24 mouse cellular contexts compared by ENCODE assay signal in genomic region chr14:100132479-100132878, GRCm38 (mm10).
DNase-seq lines count a peak whose midpoint lies in the region; ATAC-seq and TF ChIP-seq lines count a peak whose summit lies in the region.
"Had no signal": no experiment of that assay in that cellular context is flagged by ENCODE, and none has a peak within 500 bp of the region (broad histone marks: within the 10 kb centered on the region; RNA-seq: fewer than 3 reads in every experiment).

No protein-coding gene starts in this region.

- H3K9me3 ChIP-seq in forebrain, embryonic 14.5 days (replicated peaks; ENCODE audit: control insufficient read depth, low read length): no peaks in the 10 kb centered on the region
- H3K9me3 ChIP-seq in forebrain, postnatal 0 days (ENCODE audit: low read length): no peaks in the 10 kb centered on the region
- no peaks in the 10 kb centered on the region for H3K9me3 ChIP-seq in kidney, embryonic 15.5 days (replicated peaks)
- no peaks in the 10 kb centered on the region for H3K9me3 ChIP-seq in lung, embryonic 16.5 days (ENCODE audit: control insufficient read depth, low read length)
- no peaks in the 10 kb centered on the region for H3K9me3 ChIP-seq in liver, postnatal 0 days (ENCODE audit: low read length)
- H3K9me3 ChIP-seq in heart, embryonic 12.5 days (replicated peaks): no peaks in the 10 kb centered on the region
- H3K9me3 ChIP-seq: embryonic facial prominence, embryonic 15.5 days; forebrain, embryonic 10.5 days; heart, embryonic 13.5 days; hindbrain, embryonic 15.5 days had no signal

- peak; percentile 67; the same call in 1 of the 2 replicates for TF ChIP-seq EP300 in liver, postnatal 0 days (IDR thresholded peaks at IDR 0.05; ENCODE audit: low read depth)

- no peak overlapping the region for H3K9ac ChIP-seq in forebrain, embryonic 14.5 days (ENCODE audit: low read length)
- no peak overlapping the region for H3K9ac ChIP-seq in forebrain, postnatal 0 days
- H3K9ac ChIP-seq in kidney, embryonic 15.5 days: no peak overlapping the region
- H3K9ac ChIP-seq in lung, embryonic 16.5 days (ENCODE audit: low read length): no peak overlapping the region
- no peak overlapping the region for H3K9ac ChIP-seq in liver, postnatal 0 days (replicated peaks)
- no peak overlapping the region for H3K9ac ChIP-seq in heart, embryonic 12.5 days
- H3K9ac ChIP-seq: embryonic facial prominence, embryonic 15.5 days; heart, embryonic 13.5 days; hindbrain, embryonic 15.5 days had no signal

- peak; percentile 25 for DNase-seq in forebrain, embryonic 14.5 days (ENCODE audit: low spot score)
- DNase-seq in forebrain, postnatal 0 days: no peak
- peak; percentile 9 for DNase-seq in kidney, postnatal 14 days
- DNase-seq in lung, postnatal 25 days (ENCODE audit: low spot score): no peak
- DNase-seq in liver, postnatal 0 days: peak; percentile 50
- DNase-seq: adrenal gland, postnatal 14 days; B cell, adult 2 months; cerebellum, adult 11 months; cerebellum, adult 8-10 months; cerebellum, postnatal 14 days; embryo, embryonic 11 days; gastrocnemius, adult 2 months; gastrocnemius, postnatal 25 days; heart, postnatal 36 days had no signal

- no peak overlapping the region for H3K4me2 ChIP-seq in forebrain, embryonic 14.5 days (ENCODE audit: low read length)
- no peak overlapping the region for H3K4me2 ChIP-seq in forebrain, postnatal 0 days (ENCODE audit: low read depth)
- no peak overlapping the region for H3K4me2 ChIP-seq in kidney, embryonic 15.5 days
- H3K4me2 ChIP-seq in lung, embryonic 16.5 days (ENCODE audit: low read depth, low read length): no peak overlapping the region
- H3K4me2 ChIP-seq in liver, postnatal 0 days (ENCODE audit: low read depth, low read length): no peak overlapping the region
- H3K4me2 ChIP-seq in heart, embryonic 12.5 days: no peak overlapping the region
- H3K4me2 ChIP-seq: embryonic facial prominence, embryonic 15.5 days; heart, embryonic 13.5 days; hindbrain, embryonic 15.5 days had no signal

- peak; percentile 40; the same call in 1 of the 2 replicates for ATAC-seq in forebrain, embryonic 14.5 days
- no peak for ATAC-seq in forebrain, postnatal 0 days
- ATAC-seq in kidney, embryonic 15.5 days (replicated peaks; ENCODE audit: low FRiP score): no peak
- ATAC-seq in lung, embryonic 16.5 days (ENCODE audit: low read depth): peak; percentile 38; the same call in 1 of the 2 replicates
- peak; percentile 77 for ATAC-seq in liver, postnatal 0 days
- no peak for ATAC-seq in heart, embryonic 12.5 days (ENCODE audit: insufficient number of reproducible peaks, low FRiP score)
- ATAC-seq: CD4-positive, CD25-positive, alpha-beta regulatory T cell, adult 4 months had no signal

- no peak for TF ChIP-seq CTCF in forebrain, postnatal 0 days (IDR thresholded peaks at IDR 0.05; ENCODE audit: low read depth)
- no peak for TF ChIP-seq CTCF in liver, postnatal 0 days (IDR thresholded peaks at IDR 0.05; ENCODE audit: low read depth)

- no peaks in the 10 kb centered on the region for H3K4me1 ChIP-seq in forebrain, embryonic 14.5 days (ENCODE audit: control insufficient read depth, insufficient read depth, low read length)
- no peaks in the 10 kb centered on the region for H3K4me1 ChIP-seq in forebrain, postnatal 0 days (ENCODE audit: insufficient read depth)
- no peaks in the 10 kb centered on the region for H3K4me1 ChIP-seq in kidney, embryonic 15.5 days
- no peaks in the 10 kb centered on the region for H3K4me1 ChIP-seq in lung, embryonic 16.5 days (replicated peaks; ENCODE audit: control insufficient read depth, insufficient read depth, low read length)
- peaks cover 6% of the 10 kb centered on the region for H3K4me1 ChIP-seq in liver, postnatal 0 days (ENCODE audit: insufficient read depth)
- no peaks in the 10 kb centered on the region for H3K4me1 ChIP-seq in heart, embryonic 12.5 days (replicated peaks)
- H3K4me1 ChIP-seq: embryonic facial prominence, embryonic 15.5 days; forebrain, embryonic 10.5 days; heart, embryonic 13.5 days; hindbrain, embryonic 15.5 days had no signal

- no peaks in the 10 kb centered on the region for H3K27me3 ChIP-seq in forebrain, embryonic 14.5 days (replicated peaks; ENCODE audit: control insufficient read depth, insufficient read depth, low read length)
- H3K27me3 ChIP-seq in forebrain, postnatal 0 days (ENCODE audit: insufficient read depth, low read length): no peaks in the 10 kb centered on the region
- H3K27me3 ChIP-seq in kidney, embryonic 15.5 days: no peaks in the 10 kb centered on the region
- H3K27me3 ChIP-seq in lung, embryonic 16.5 days (ENCODE audit: control insufficient read depth, insufficient read depth, low read depth, low read length): no peaks in the 10 kb centered on the region
- no peaks in the 10 kb centered on the region for H3K27me3 ChIP-seq in liver, postnatal 0 days (ENCODE audit: insufficient read depth, low read length)
- no peaks in the 10 kb centered on the region for H3K27me3 ChIP-seq in heart, embryonic 12.5 days (replicated peaks)
- H3K27me3 ChIP-seq: embryonic facial prominence, embryonic 15.5 days; heart, embryonic 13.5 days; hindbrain, embryonic 15.5 days had no signal

- H3K4me3 ChIP-seq in forebrain, embryonic 14.5 days (ENCODE audit: low read depth, low read length): no peak overlapping the region
- H3K4me3 ChIP-seq in forebrain, postnatal 0 days (ENCODE audit: low read depth, low read length): no peak overlapping the region
- no peak overlapping the region for H3K4me3 ChIP-seq in kidney, embryonic 15.5 days (replicated peaks)
- no peak overlapping the region for H3K4me3 ChIP-seq in lung, embryonic 16.5 days (ENCODE audit: low read length)
- H3K4me3 ChIP-seq in liver, postnatal 0 days (ENCODE audit: low read depth, low read length): no peak overlapping the region
- H3K4me3 ChIP-seq in heart, embryonic 12.5 days: no peak overlapping the region
- H3K4me3 ChIP-seq: embryonic facial prominence, embryonic 15.5 days; erythroblast, embryonic 14.5 days; forebrain, embryonic 10.5 days; gastrocnemius, adult 2 months; heart, embryonic 13.5 days; hindbrain, embryonic 15.5 days had no signal

- WGBS in forebrain, embryonic 14.5 days: 71% methylated on average over 4 of the region's 4 CpGs
- 47% methylated on average over 4 of the region's 4 CpGs for WGBS in forebrain, postnatal 0 days
- 74% methylated on average over 4 of the region's 4 CpGs for WGBS in kidney, embryonic 15.5 days
- 61% methylated on average over 4 of the region's 4 CpGs for WGBS in lung, embryonic 16.5 days
- WGBS in liver, postnatal 0 days (ENCODE audit: insufficient replicate concordance): 57% methylated on average over 4 of the region's 4 CpGs
- WGBS in heart, embryonic 12.5 days: 78% methylated on average over 4 of the region's 4 CpGs

- no peaks in the 10 kb centered on the region for H3K36me3 ChIP-seq in forebrain, embryonic 14.5 days (ENCODE audit: control insufficient read depth, insufficient read depth, low read length)
- no peaks in the 10 kb centered on the region for H3K36me3 ChIP-seq in forebrain, postnatal 0 days (ENCODE audit: insufficient read depth)
- no peaks in the 10 kb centered on the region for H3K36me3 ChIP-seq in kidney, embryonic 15.5 days
- H3K36me3 ChIP-seq in lung, embryonic 16.5 days (ENCODE audit: control insufficient read depth, insufficient read depth, low read length): no peaks in the 10 kb centered on the region
- no peaks in the 10 kb centered on the region for H3K36me3 ChIP-seq in liver, postnatal 0 days (replicated peaks; ENCODE audit: insufficient read depth, low read length)
- H3K36me3 ChIP-seq in heart, embryonic 12.5 days: no peaks in the 10 kb centered on the region
- H3K36me3 ChIP-seq: embryonic facial prominence, embryonic 15.5 days; forebrain, embryonic 10.5 days; G1E; heart, embryonic 13.5 days; hindbrain, embryonic 15.5 days had no signal

- H3K27ac ChIP-seq in forebrain, embryonic 14.5 days (ENCODE audit: low read depth, low read length): no peak overlapping the region
- no peak overlapping the region for H3K27ac ChIP-seq in forebrain, postnatal 0 days (ENCODE audit: low read depth, low read length)
- H3K27ac ChIP-seq in kidney, embryonic 15.5 days: no peak overlapping the region
- no peak overlapping the region for H3K27ac ChIP-seq in lung, embryonic 16.5 days (ENCODE audit: low read length)
- peak overlapping the region; percentile 87 for H3K27ac ChIP-seq in liver, postnatal 0 days (ENCODE audit: low read depth)
- H3K27ac ChIP-seq in heart, embryonic 12.5 days (ENCODE audit: poor library complexity, severe bottlenecking): no peak overlapping the region
- H3K27ac ChIP-seq: embryonic facial prominence, embryonic 15.5 days; forebrain, embryonic 10.5 days; gastrocnemius, adult 2 months; heart, embryonic 13.5 days; hindbrain, embryonic 15.5 days had no signal

Comparison
In these comparisons a context has a peak if more than half of its experiments do, and no peak if none do; other contexts are left out.
1. ATAC-seq: peak in forebrain, embryonic 14.5 days (single experiment), lung, embryonic 16.5 days (single experiment) and liver, postnatal 0 days (single experiment); none in forebrain, postnatal 0 days (single experiment), kidney, embryonic 15.5 days (single experiment) and heart, embryonic 12.5 days (single experiment).
2. DNase-seq: peak in forebrain, embryonic 14.5 days (single experiment), kidney, postnatal 14 days (single experiment) and liver, postnatal 0 days (single experiment); none in forebrain, postnatal 0 days (single experiment) and lung, postnatal 25 days (single experiment).